Mouse (Mus musculus): ENCODE measurements around the gene Dscam.

DNA sequence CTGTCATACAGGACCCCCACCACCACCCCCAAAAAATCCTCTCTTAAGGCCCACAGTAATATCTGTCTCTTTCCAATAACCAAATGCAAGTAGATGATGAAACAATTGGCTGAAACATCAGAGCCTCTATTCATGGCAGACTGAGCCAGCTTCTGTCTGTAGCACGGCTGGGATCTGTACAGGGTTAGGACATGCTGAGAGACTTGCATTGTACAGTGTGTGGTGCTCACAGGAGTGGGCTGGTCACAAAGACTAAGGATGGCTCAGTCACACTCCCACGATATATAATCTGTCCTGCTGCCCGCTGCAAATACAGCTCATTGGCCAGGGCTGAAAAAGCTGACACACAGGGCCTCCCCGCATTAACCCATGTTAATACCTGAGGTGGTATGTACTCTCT is 474.7 kb downstream of the Dscam start:
- no peak for TF ChIP-seq POLR2A (IDR thresholded peaks at IDR 0.05; ENCODE audit: insufficient read depth, low read length)
- TF ChIP-seq CTCF (IDR thresholded peaks at IDR 0.05; ENCODE audit: low read depth, low read length): no peak
- no peak for TF ChIP-seq EP300 (IDR thresholded peaks at IDR 0.05; ENCODE audit: insufficient read depth, low read depth, low read length)
